In genomic region chr11:111443381-111443780, GRCm38 (mm10) we compare ENCODE assay signal across 24 mouse cellular contexts.
"Had no signal": no experiment of that assay in that cellular context is flagged by ENCODE, and none has a peak within 500 bp of the region (broad histone marks: within the 10 kb centered on the region; RNA-seq: fewer than 3 reads in every experiment).

No protein-coding gene starts in this region.

- H3K4me3 ChIP-seq: heart, embryonic 10.5 days; heart, embryonic 12.5 days; hindbrain, embryonic 10.5 days; hindbrain, embryonic 12.5 days; intestine, embryonic 15.5 days; layer of hippocampus, adult 2 months; left cerebral cortex, adult 2 months; limb, embryonic 10.5 days; limb, embryonic 12.5 days had no signal

- H3K4me2 ChIP-seq: heart, embryonic 12.5 days; hindbrain, embryonic 12.5 days; hindbrain, embryonic 14.5 days; intestine, embryonic 15.5 days; limb, embryonic 12.5 days had no signal

- H3K9ac ChIP-seq: forebrain, postnatal 0 days; heart, embryonic 12.5 days; hindbrain, embryonic 12.5 days; hindbrain, embryonic 14.5 days; intestine, embryonic 15.5 days; limb, embryonic 12.5 days had no signal

- H3K27ac ChIP-seq: heart, embryonic 10.5 days; hindbrain, embryonic 10.5 days; hindbrain, embryonic 12.5 days; hindbrain, embryonic 14.5 days; intestine, embryonic 15.5 days; layer of hippocampus, adult 2 months; left cerebral cortex, adult 2 months; limb, embryonic 10.5 days; limb, embryonic 12.5 days had no signal

- H3K36me3 ChIP-seq: heart, embryonic 10.5 days; heart, embryonic 12.5 days; hindbrain, embryonic 10.5 days; hindbrain, embryonic 12.5 days; intestine, embryonic 15.5 days; limb, embryonic 10.5 days; limb, embryonic 12.5 days had no signal

- DNase-seq: forebrain, postnatal 0 days; gastrocnemius, postnatal 14 days; gastrocnemius, postnatal 36 days; heart, adult 18-20 months; heart, postnatal 10 days; heart, postnatal 4 days; kidney, adult 18-20 months; kidney, adult 8-10 months; kidney, postnatal 10 days; kidney, postnatal 25 days; kidney, postnatal 4 days had no signal

- H3K9me3 ChIP-seq: heart, embryonic 10.5 days; heart, embryonic 12.5 days; hindbrain, embryonic 10.5 days; hindbrain, embryonic 12.5 days; intestine, embryonic 15.5 days; limb, embryonic 10.5 days; limb, embryonic 12.5 days had no signal

- H3K27me3 ChIP-seq: heart, embryonic 12.5 days; hindbrain, embryonic 12.5 days; intestine, embryonic 15.5 days; limb, embryonic 12.5 days had no signal

- ATAC-seq: forebrain, postnatal 0 days; hindbrain, embryonic 16.5 days; inflammation-experienced regulatory T-cells, adult 6 months; intestine, embryonic 15.5 days; intestine, postnatal 0 days had no signal

- H3K4me1 ChIP-seq: heart, embryonic 10.5 days; heart, embryonic 12.5 days; hindbrain, embryonic 10.5 days; hindbrain, embryonic 12.5 days; intestine, embryonic 15.5 days; limb, embryonic 10.5 days; limb, embryonic 12.5 days had no signal
